Mouse (Mus musculus) small intestine, adult 2 months (tissue): ENCODE results near the gene Elane. TPM values are rescaled to one million over a fixed set of nuclear protein-coding genes. Genes with fewer than 3 reads are reported as not detected.

ENCODE experiments used
- H3K27ac ChIP-seq: fragments of 200-500 bp; 2 replicates; pipeline ENCODE4 v1.5.1; 2012; ENCODE audit warnings: low read depth, low read length, control low read depth, inconsistent platforms; ENCODE audit not compliant: insufficient read depth
- H3K27me3 ChIP-seq: fragments of 200-500 bp; 2 replicates; pipeline ENCODE4 v1.6.1; 2012; ENCODE audit warnings: mild to moderate bottlenecking, moderate library complexity, low read length, inconsistent platforms; ENCODE audit not compliant: control insufficient read depth, insufficient read depth
- H3K36me3 ChIP-seq: fragments of 200-500 bp; 2 replicates; pipeline ENCODE4 v1.6.1; 2012; ENCODE audit warnings: mild to moderate bottlenecking, low read length, control low read depth, inconsistent platforms; ENCODE audit not compliant: control insufficient read depth, insufficient read depth
- H3K4me1 ChIP-seq: fragments of 200-500 bp; 2 replicates; pipeline ENCODE4 v1.6.1; 2012; ENCODE audit warnings: low read length, inconsistent platforms, mixed read lengths; ENCODE audit not compliant: control insufficient read depth, insufficient read depth, insufficient read length
- H3K4me3 ChIP-seq: fragments of 200-500 bp; 2 replicates; pipeline ENCODE4 v1.5.1; 2012; ENCODE audit warnings: low read depth, mild to moderate bottlenecking, control low read depth, inconsistent platforms, low read length, moderate library complexity
- CTCF ChIP-seq: fragments of 200-500 bp; IDR thresholded peaks from 2 replicates; pipeline ENCODE4 v1.5.1; 2012; ENCODE audit warnings: low read depth, mild to moderate bottlenecking, control low read depth, inconsistent platforms, low read length, moderate library complexity, mixed read lengths; ENCODE audit not compliant: insufficient replicate concordance, insufficient read length; ENCODE audit errors: extremely low read depth
- POLR2A ChIP-seq: fragments of 200-500 bp; IDR thresholded peaks from 2 replicates; pipeline ENCODE4 v1.6.1; 2012; ENCODE audit warnings: low read depth, mild to moderate bottlenecking, control low read depth, inconsistent platforms, low read length, moderate library complexity
- WGBS: fragments of 180-500 bp; shearing (Covaris S2); methylation state at CpG from one replicate; pipeline ENCODE4 v1.1.7; 2018; 5-methylcytosine and 5-hydroxymethylcytosine counted together
- polyA plus RNA-seq: library from polyadenylated mRNA; depleted of rRNA; stranded (reverse); fragments of >200 nt; gene quantifications from 2 replicates; pipeline ENCODE4 v1.2.3, GENCODE M21; 2012

The Elane gene
- polyA plus RNA-seq, 1 experiment: not detected

GRCm38 (mm10) chr10:79909092-79909922 lies 23.3 kb downstream of the Elane start:
- no peaks in the 10 kb centered on the region for H3K27me3 ChIP-seq
- H3K4me1 ChIP-seq: peaks cover 2% of the 10 kb centered on the region; the same call in 1 of the 2 replicates
- H3K4me3 ChIP-seq: no peak overlapping the region
- H3K36me3 ChIP-seq: peaks cover 14% of the 10 kb centered on the region
- peak overlapping the region; percentile 8; the same call in 1 of the 2 replicates for H3K27ac ChIP-seq
- no peak for TF ChIP-seq POLR2A
- no peak for TF ChIP-seq CTCF
- 21% methylated on average over 14 of the region's 14 CpGs for WGBS

- no peaks in the 10 kb centered on the region for H3K27me3 ChIP-seq
- H3K4me1 ChIP-seq: peaks cover 11% of the 10 kb centered on the region
- peaks cover 8% of the 10 kb centered on the region for H3K36me3 ChIP-seq
- TF ChIP-seq POLR2A (no peak), CTCF (no peak)
- no peak within 1 kb of the TSS for H3K27ac ChIP-seq
- 98% methylated on average over 4 of the region's 4 CpGs for WGBS
- no peak within 1 kb of the TSS for H3K4me3 ChIP-seq
Measured at GRCm38 (mm10) chr10:79910556-79910955, 24.5 kb downstream of the Elane start, which contains the start of gene Gm26602. TSS of gene Gm26602 (plus strand) at chr10:79910856.

GRCm38 (mm10) chr10:79912412-79912811 lies 26.4 kb downstream of the Elane start:
- WGBS: 78% methylated on average over 20 of the region's 20 CpGs
- H3K36me3 ChIP-seq: peaks cover 6% of the 10 kb centered on the region; the same call in 1 of the 2 replicates
- no peak for TF ChIP-seq CTCF
- no peak overlapping the region for H3K27ac ChIP-seq
- H3K4me3 ChIP-seq: no peak overlapping the region
- H3K4me1 ChIP-seq: peaks cover 17% of the 10 kb centered on the region
- H3K27me3 ChIP-seq: no peaks in the 10 kb centered on the region

DNA sequence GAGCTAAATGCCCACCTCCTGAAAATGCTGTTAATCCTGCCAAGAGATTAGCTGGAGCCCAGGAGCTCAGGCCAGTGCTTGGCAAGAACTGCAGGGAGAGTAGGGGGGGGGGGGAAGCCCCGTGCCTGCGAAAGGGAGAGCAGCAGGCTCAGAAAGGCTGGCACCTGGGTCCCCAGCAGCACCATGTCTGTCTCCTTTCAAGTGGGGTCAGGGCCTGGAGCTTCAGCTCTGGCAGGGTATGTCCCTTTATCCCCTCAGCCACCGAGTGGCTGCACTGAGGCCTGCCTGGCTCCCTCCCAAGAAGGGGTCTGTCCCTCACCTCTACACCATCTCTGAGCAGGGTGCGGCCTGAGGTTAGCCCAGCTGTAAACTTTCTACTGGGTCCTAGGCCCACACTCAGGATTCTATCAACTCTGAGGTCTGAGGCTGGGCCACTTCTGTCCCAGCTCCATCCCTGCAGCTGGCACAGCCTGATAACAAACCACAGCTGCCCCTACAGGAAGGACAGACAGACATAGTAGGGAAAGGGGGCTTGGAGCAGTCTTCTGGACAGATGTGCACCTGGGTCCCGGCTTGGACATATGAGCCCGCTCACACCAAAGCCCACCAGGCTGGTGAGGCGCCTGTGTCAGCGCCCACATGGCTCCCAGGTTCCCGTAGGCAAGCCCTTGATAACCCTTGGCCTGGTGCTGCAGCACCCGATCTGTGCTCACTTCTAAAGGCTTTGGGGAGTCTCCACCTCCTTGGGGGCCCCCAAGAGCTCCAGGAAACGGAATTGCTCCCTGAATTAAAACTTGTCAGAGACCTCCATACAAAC lies 28.3 kb downstream of the Elane start:
- no peak for TF ChIP-seq POLR2A
- no peak for TF ChIP-seq CTCF
- Histone ChIP-seq H3K27me3 (no peaks in the 10 kb centered on the region), H3K27ac (0 out of 2 replicates have a peak overlapping the region, but pooled peaks have one; percentile 21), H3K4me3 (no peak overlapping the region), H3K36me3 (peaks cover 6% of the 10 kb centered on the region; the same call in 1 of the 2 replicates), H3K4me1 (peaks cover 20% of the 10 kb centered on the region)
- 67% methylated on average over 11 of the region's 11 CpGs for WGBS

- WGBS: 20% methylated on average over 7 of the region's 7 CpGs
- H3K27me3 ChIP-seq: no peaks in the 10 kb centered on the region
- H3K4me1 ChIP-seq: peaks cover 21% of the 10 kb centered on the region
- H3K4me3 ChIP-seq: no peak overlapping the region
- peaks cover 6% of the 10 kb centered on the region; the same call in 1 of the 2 replicates for H3K36me3 ChIP-seq
- 0 out of 2 replicates have a peak overlapping the region, but pooled peaks have one; percentile 34 for H3K27ac ChIP-seq
- no peak for TF ChIP-seq CTCF
- no peak for TF ChIP-seq POLR2A
Measured at GRCm38 (mm10) chr10:79914948-79915596, 29.0 kb downstream of the Elane start.

- peaks cover 24% of the 10 kb centered on the region for H3K4me1 ChIP-seq
- H3K27ac ChIP-seq: no peak overlapping the region
- TF ChIP-seq POLR2A (no peak), CTCF (no peak)
- 0 out of 2 replicates have a peak, but pooled peaks cover 2% of the 10 kb centered on the region for H3K36me3 ChIP-seq
- H3K27me3 ChIP-seq: peaks cover 4% of the 10 kb centered on the region; the same call in 1 of the 2 replicates
- 15% methylated on average over 8 of the region's 8 CpGs for whole genome bisulfite sequencing
- peak overlapping the region; percentile 77 for H3K4me3 ChIP-seq
Measured at GRCm38 (mm10) chr10:79916081-79916480, 30.0 kb downstream of the Elane start.
